Mouse (Mus musculus) lung, postnatal 0 days (tissue): Measurements from ENCODE around the gene Avpi1.

ENCODE experiments used
- CTCF ChIP-seq: IDR thresholded peaks from 2 replicates; pipeline ENCODE4 v1.5.1; 2016; ENCODE audit warnings: antibody characterized with exemption, mild to moderate bottlenecking
- EP300 ChIP-seq: IDR thresholded peaks from 2 replicates; pipeline ENCODE4 v1.6.1; 2016; ENCODE audit warnings: antibody characterized with exemption, mild to moderate bottlenecking, control low read depth

GRCm38 (mm10) chr19:42147170-42147768 lies 18.4 kb upstream of the Avpi1 start, which contains the start of gene Marveld1:
- peak; percentile 16; the same call in 1 of the 2 replicates for TF ChIP-seq CTCF
- TF ChIP-seq EP300: peak; percentile 34; the same call in 1 of the 2 replicates
